Comparison of ENCODE assay signal across 8 mouse cellular contexts in the genomic region with DNA sequence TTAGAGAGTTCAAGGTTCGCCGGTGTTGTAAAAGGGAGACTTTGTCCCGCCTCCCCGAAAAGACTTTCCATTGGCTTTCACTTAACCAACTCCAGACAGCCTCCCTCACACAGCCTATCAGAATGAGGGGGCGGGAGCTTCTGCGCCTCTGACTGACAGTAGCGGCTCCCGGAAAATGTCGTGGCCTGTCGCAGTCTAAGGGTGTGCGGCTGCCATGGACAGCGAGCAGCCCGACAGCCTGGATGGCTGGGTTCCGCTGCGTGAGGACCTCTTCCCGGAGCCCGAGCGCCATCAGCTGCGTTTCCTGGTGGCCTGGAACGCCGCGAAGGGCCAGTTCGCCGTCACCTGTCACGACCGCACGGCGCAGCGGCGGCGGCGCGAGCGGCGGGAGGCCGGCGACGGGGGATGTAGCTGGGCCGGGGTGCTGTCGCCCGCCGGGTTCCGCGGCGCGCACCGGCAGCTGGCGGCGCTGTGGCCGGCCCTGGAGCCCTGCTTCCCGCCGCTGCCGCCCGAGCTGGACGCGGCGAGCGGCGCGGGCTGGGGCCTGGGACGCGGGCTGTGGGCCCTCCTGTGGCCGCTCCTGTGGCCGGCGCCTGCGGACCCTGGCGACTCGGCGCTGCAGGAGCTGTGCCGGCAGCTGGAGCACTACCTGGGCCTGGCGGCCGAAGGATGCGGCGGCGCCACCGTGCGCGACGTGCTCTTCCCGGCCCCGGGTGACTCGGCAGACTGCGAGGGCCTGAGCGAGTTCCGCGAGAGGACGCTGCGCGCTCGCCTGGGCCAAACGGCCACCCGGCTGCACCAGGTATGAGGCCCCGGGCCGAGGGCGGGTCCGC. TPM values are rescaled to one million over a fixed set of nuclear protein-coding genes. Genes with fewer than 3 reads are reported as not detected.
A peak's percentile ranks its signal among the peaks of the same experiment; 100 is the strongest.
DNase-seq lines count a peak whose midpoint lies in the region; ATAC-seq lines count a peak whose summit lies in the region.

TSS of gene Whamm (plus strand) at position 159 of the 833 bp plus-strand sequence.

- no peaks in the 10 kb centered on the region for H3K9me3 ChIP-seq in hindbrain, embryonic 14.5 days (ENCODE audit: control insufficient read depth, low read length)

- H3K4me1 ChIP-seq in hindbrain, embryonic 14.5 days (replicated peaks; ENCODE audit: control insufficient read depth, insufficient read depth, low read length), result peaks cover 16% of the 10 kb centered on the region

- peak within 1 kb of the TSS; percentile 76 for H3K4me2 ChIP-seq in hindbrain, embryonic 14.5 days (replicated peaks)

- H3K9ac ChIP-seq in hindbrain, embryonic 14.5 days, result peak within 1 kb of the TSS; percentile 86

- DNase-seq in R1 (ENCODE audit: low read depth, low spot score), result peak; percentile 98
- peak; percentile 93 to 94 for DNase-seq in cerebellum, postnatal 25 days
- peak; percentile 74 to 86 for DNase-seq in frontal cortex, postnatal 25 days (ENCODE audit: low spot score in 2 of 2)
- DNase-seq in hindbrain, embryonic 14.5 days (ENCODE audit: low spot score), result peak; percentile 93
- DNase-seq in layer of hippocampus, postnatal 36 days, result peak; percentile 90 to 92
- DNase-seq in lung, postnatal 36 days, result peak; percentile 98
- peak; percentile 97 for DNase-seq in retina, postnatal 1 day
- DNase-seq in urinary bladder, adult 18-20 months (ENCODE audit: low spot score in 2 of 2), result peak; percentile 82 to 90

- WGBS in hindbrain, embryonic 14.5 days, result under 1% methylated on average over 93 of the region's 96 CpGs

- H3K36me3 ChIP-seq in hindbrain, embryonic 14.5 days (replicated peaks; ENCODE audit: control insufficient read depth, insufficient read depth), result peaks cover 15% of the 10 kb centered on the region

- no peaks in the 10 kb centered on the region for H3K27me3 ChIP-seq in hindbrain, embryonic 14.5 days (ENCODE audit: control insufficient read depth, insufficient read depth, low read length)

- H3K27ac ChIP-seq in hindbrain, embryonic 14.5 days, result peak within 1 kb of the TSS; percentile 95

- peak within 1 kb of the TSS; percentile 83 for H3K4me3 ChIP-seq in hindbrain, embryonic 14.5 days (replicated peaks; ENCODE audit: low read length)

- peak; percentile 99 for ATAC-seq in hindbrain, embryonic 14.5 days (ENCODE audit: low FRiP score)

RNA-seq across cellular contexts. Expression of gene Whamm, which starts in this region (rescaled TPM):
- 8.5 and 9.9 TPM in 2 replicates for polyA plus RNA-seq in hindbrain, embryonic 14.5 days (2014; fragmentation: Nextera tagmentation; extraction: Ambion mirVana)
- total RNA-seq in layer of hippocampus, postnatal 36 days (2021), result 10 to 100 TPM; 17.9 to 19.7 TPM

Comparison
In these comparisons a context has a peak if more than half of its experiments do, and no peak if none do; other contexts are left out.
1. Peak in every context shown above with its lines: DNase-seq, ATAC-seq, H3K4me3 ChIP-seq and H3K27ac ChIP-seq.